Mouse (Mus musculus) heart, adult 2 months (tissue): Measurements from ENCODE around the gene Hes5. TPM values are rescaled to one million over a fixed set of nuclear protein-coding genes. Genes with fewer than 3 reads are reported as not detected.

Experiments used
- DNase-seq, 2 experiments: peaks; one replicate each; pipeline ENCODE4 v3.0.0; 2021
- H3K27ac ChIP-seq: fragments of 200-600 bp; 2 replicates; pipeline ENCODE4 v1.8.1; 2022
- H3K27me3 ChIP-seq: fragments of 200-500 bp; 2 replicates; pipeline ENCODE4 v1.6.1; 2012; ENCODE audit warnings: mild to moderate bottlenecking, low read length, inconsistent platforms, mixed read lengths; ENCODE audit not compliant: control insufficient read depth, insufficient read depth
- H3K36me3 ChIP-seq: fragments of 200-500 bp; 2 replicates; pipeline ENCODE4 v1.6.1; 2012; ENCODE audit warnings: low read length, inconsistent platforms; ENCODE audit not compliant: control insufficient read depth, insufficient read depth
- H3K4me1 ChIP-seq: fragments of 200-500 bp; 2 replicates; pipeline ENCODE4 v1.6.1; 2011; ENCODE audit warnings: low read length; ENCODE audit not compliant: control insufficient read depth, insufficient read depth
- H3K4me3 ChIP-seq: fragments of 200-600 bp; 2 replicates; pipeline ENCODE4 v1.8.1; 2022
- H3K79me2 ChIP-seq: fragments of 200-500 bp; replicated peaks from 2 replicates; pipeline ENCODE4 v1.6.1; 2012; ENCODE audit warnings: mild to moderate bottlenecking, inconsistent platforms, low read length, moderate library complexity, mixed read lengths; ENCODE audit not compliant: control insufficient read depth, insufficient read depth
- H3K9ac ChIP-seq: fragments of 200-500 bp; 2 replicates; pipeline ENCODE4 v1.6.1; 2012; ENCODE audit warnings: low read depth, mild to moderate bottlenecking, control low read depth, inconsistent platforms, low read length, mixed read lengths
- CTCF ChIP-seq: fragments of 200-600 bp; IDR thresholded peaks from 2 replicates; pipeline ENCODE4 v1.8.1; 2022; ENCODE audit warnings: antibody characterized with exemption, mild to moderate bottlenecking, moderate library complexity
- EP300 ChIP-seq: fragments of 200-500 bp; IDR thresholded peaks from 2 replicates; pipeline ENCODE4 v1.6.1; 2011; ENCODE audit warnings: low read depth, low read length, control low read depth; ENCODE audit not compliant: insufficient read depth
- POLR2A ChIP-seq: fragments of 200-500 bp; IDR thresholded peaks from 2 replicates; pipeline ENCODE4 v1.6.1; 2011; ENCODE audit warnings: mild to moderate bottlenecking, low read depth, low read length, control low read depth; ENCODE audit not compliant: insufficient read depth
- WGBS: fragments of 180-500 bp; shearing (Covaris S2); methylation state at CpG from one replicate; pipeline ENCODE4 v1.1.7; 2018; 5-methylcytosine and 5-hydroxymethylcytosine counted together
- intact Hi-C: fragments of 180-260 bp; cut with DNase I; formaldehyde crosslinking; loops from one replicate; pipeline ENCODE4 v1.15.1; 2025
- polyA plus RNA-seq: library from polyadenylated mRNA; depleted of rRNA; stranded (reverse); fragments of >200 nt; gene quantifications from 2 replicates; pipeline ENCODE4 v1.2.3, GENCODE M21; 2012
- total RNA-seq, 2 experiments: library from RNA; stranded (reverse); gene quantifications; 2 replicates each; pipeline ENCODE4 v1.2.3; 2021

Hes5 gene
- total and polyA plus RNA-seq, 3 experiments = 0.10 TPM; not detected in 2

- H3K9ac ChIP-seq = no peak overlapping the region
- H3K4me1 ChIP-seq = peaks cover 1% of the 10 kb centered on the region; the same call in 1 of the 2 replicates
- H3K27me3 ChIP-seq = no peaks in the 10 kb centered on the region
- TF ChIP-seq CTCF (no peak), POLR2A (no peak), EP300 (no peak)
- no peaks in the 10 kb centered on the region for H3K79me2 ChIP-seq
- 81% methylated on average over 6 of the region's 6 CpGs for WGBS
- H3K27ac ChIP-seq = no peak overlapping the region; the same call in 1 of the 2 replicates
- intact Hi-C loops = loop anchor here (1.0 to 2.0 kb wide), 4 partner anchors 21 to 123 kb away; partner anchors contain the start of genes Pank4 and Pex10
- H3K4me3 ChIP-seq = no peak overlapping the region
- no peaks in the 10 kb centered on the region for H3K36me3 ChIP-seq
- peak in 1 of 2 experiments; percentile 11 for DNase-seq
These were observed 17.2 kb upstream of the Hes5 start for GRCm38 (mm10) chr4:154943323-154944039.

- 8% methylated on average over 2 of the region's 2 CpGs for WGBS
- DNase-seq = peak; percentile 75 to 83
- Histone ChIP-seq H3K79me2 (no peaks in the 10 kb centered on the region), H3K9ac (no peak overlapping the region), H3K4me1 (peaks cover 1% of the 10 kb centered on the region; the same call in 1 of the 2 replicates), H3K4me3 (no peak overlapping the region), H3K27ac (no peak overlapping the region; the same call in 1 of the 2 replicates), H3K27me3 (no peaks in the 10 kb centered on the region), H3K36me3 (no peaks in the 10 kb centered on the region)
- peak; percentile 90 for TF ChIP-seq EP300
- TF ChIP-seq POLR2A = no peak
- peak; percentile 98 for TF ChIP-seq CTCF
- intact Hi-C loops = loop anchor here (1.0 to 2.0 kb wide), 4 partner anchors 21 to 123 kb away; partner anchors contain the start of genes Pank4 and Pex10
These were observed 16.6 kb upstream of the Hes5 start for GRCm38 (mm10) chr4:154944121-154944590.

- intact Hi-C loops = no loop called here
- Histone ChIP-seq H3K36me3 (no peaks in the 10 kb centered on the region), H3K27ac (0 out of 2 replicates have a peak overlapping the region, but pooled peaks have one; percentile 41), H3K27me3 (no peaks in the 10 kb centered on the region; the same call in 1 of the 2 replicates), H3K4me1 (peaks cover 1% of the 10 kb centered on the region; the same call in 1 of the 2 replicates), H3K4me3 (peak overlapping the region; percentile 32; the same call in 1 of the 2 replicates), H3K79me2 (no peaks in the 10 kb centered on the region), H3K9ac (peak overlapping the region; percentile 43)
- TF ChIP-seq EP300 (no peak), CTCF (0 out of 2 replicates have a peak, but pooled peaks have one; percentile 7), POLR2A (peak; percentile 43; the same call in 1 of the 2 replicates)
- 4% methylated on average over 8 of the region's 8 CpGs for WGBS
- DNase-seq = peak; percentile 53 to 75
These were observed 14.4 kb upstream of the Hes5 start for GRCm38 (mm10) chr4:154946319-154946718.

- Histone ChIP-seq H3K27me3 (peaks cover 3% of the 10 kb centered on the region), H3K36me3 (no peaks in the 10 kb centered on the region), H3K4me1 (peaks cover 1% of the 10 kb centered on the region; the same call in 1 of the 2 replicates), H3K9ac (no peak overlapping the region), H3K79me2 (no peaks in the 10 kb centered on the region), H3K4me3 (no peak overlapping the region), H3K27ac (no peak overlapping the region)
- DNase-seq = peak in 1 of 2 experiments; percentile 34
- intact Hi-C loops = no loop called here
- no peak for TF ChIP-seq EP300
- no peak for TF ChIP-seq POLR2A
- TF ChIP-seq CTCF = no peak
- WGBS = 43% methylated on average over 14 of the region's 14 CpGs
These were observed 12.4 kb upstream of the Hes5 start for GRCm38 (mm10) chr4:154948066-154948939.

- WGBS = 70% methylated on average over 6 of the region's 6 CpGs
- intact Hi-C loops = no loop called here
- Histone ChIP-seq H3K4me3 (no peak overlapping the region), H3K4me1 (peaks cover under 1% of the 10 kb centered on the region; the same call in 1 of the 2 replicates), H3K27me3 (peaks cover 5% of the 10 kb centered on the region), H3K9ac (no peak overlapping the region), H3K79me2 (no peaks in the 10 kb centered on the region), H3K36me3 (no peaks in the 10 kb centered on the region), H3K27ac (no peak overlapping the region)
- DNase-seq = peak in 1 of 2 experiments; percentile 15
- no peak for TF ChIP-seq CTCF
- TF ChIP-seq EP300 = no peak
- no peak for TF ChIP-seq POLR2A
These were observed 11.7 kb upstream of the Hes5 start for GRCm38 (mm10) chr4:154948940-154949588.
